Mouse (Mus musculus) G1E-ER4 (cell line): ENCODE measurements around the gene Crim1. TPM values are rescaled to one million over a fixed set of nuclear protein-coding genes. Genes with fewer than 3 reads are reported as not detected.

ENCODE experiments used
- GATA1 ChIP-seq: IDR thresholded peaks from one replicate; pipeline ENCODE4 v1.8.0; 2012; ENCODE audit warnings: low read length, inconsistent platforms
- polyA plus RNA-seq: library from polyadenylated mRNA; stranded (reverse); fragments of >175 nt; gene quantifications from 2 replicates; pipeline ENCODE4 v1.2.3, GENCODE M21; 2012

Crim1 gene
- polyA plus RNA-seq, 1 experiment: 31.0 TPM

GRCm38 (mm10) chr17:78358251-78358726 lies 158.2 kb downstream of the Crim1 start:
- TF ChIP-seq GATA1: no peak

GRCm38 (mm10) chr17:78361939-78362728 lies 162.1 kb downstream of the Crim1 start:
- no peak for TF ChIP-seq GATA1

GRCm38 (mm10) chr17:78364555-78365302 lies 164.7 kb downstream of the Crim1 start:
- no peak for TF ChIP-seq GATA1

- TF ChIP-seq GATA1: no peak
These were observed 166.0 kb downstream of the Crim1 start for GRCm38 (mm10) chr17:78366070-78366469.

- no peak for TF ChIP-seq GATA1
These were observed 168.4 kb downstream of the Crim1 start for GRCm38 (mm10) chr17:78368481-78368880.

GRCm38 (mm10) chr17:78370445-78370844 lies 170.4 kb downstream of the Crim1 start:
- no peak for TF ChIP-seq GATA1

- no peak for TF ChIP-seq GATA1
These were observed 173.1 kb downstream of the Crim1 start for GRCm38 (mm10) chr17:78373174-78373573.

GRCm38 (mm10) chr17:78373849-78374248 lies 173.8 kb downstream of the Crim1 start:
- no peak for TF ChIP-seq GATA1

- TF ChIP-seq GATA1: no peak
These were observed 174.7 kb downstream of the Crim1 start for GRCm38 (mm10) chr17:78374756-78375155.

GRCm38 (mm10) chr17:78376587-78376986 lies 176.5 kb downstream of the Crim1 start:
- no peak for TF ChIP-seq GATA1

- no peak for TF ChIP-seq GATA1
These were observed 179.2 kb downstream of the Crim1 start for GRCm38 (mm10) chr17:78379079-78379729.

GRCm38 (mm10) chr17:78379730-78380245 lies 179.7 kb downstream of the Crim1 start:
- no peak for TF ChIP-seq GATA1

- no peak for TF ChIP-seq GATA1
These were observed 182.3 kb downstream of the Crim1 start for GRCm38 (mm10) chr17:78382321-78382720.

GRCm38 (mm10) chr17:78387665-78388064 lies 187.6 kb downstream of the Crim1 start:
- TF ChIP-seq GATA1: no peak

- no peak for TF ChIP-seq GATA1
These were observed 188.2 kb downstream of the Crim1 start for GRCm38 (mm10) chr17:78388101-78388847.
